Mouse (Mus musculus) cerebellum, adult 8-10 months (tissue): ENCODE data around the gene Dlg5.

ENCODE experiments used
- DNase-seq: peaks from one replicate; pipeline ENCODE4 v3.0.0; 2022

Gene Dlg5

GRCm38 (mm10) chr14:24232641-24233633, 12.8 kb downstream of the Dlg5 start:
- DNase-seq: no peak

- DNase-seq: no peak
Measured at GRCm38 (mm10) chr14:24228549-24228948, 17.2 kb downstream of the Dlg5 start.

GRCm38 (mm10) chr14:24227015-24227414, 18.7 kb downstream of the Dlg5 start:
- DNase-seq: no peak

DNA sequence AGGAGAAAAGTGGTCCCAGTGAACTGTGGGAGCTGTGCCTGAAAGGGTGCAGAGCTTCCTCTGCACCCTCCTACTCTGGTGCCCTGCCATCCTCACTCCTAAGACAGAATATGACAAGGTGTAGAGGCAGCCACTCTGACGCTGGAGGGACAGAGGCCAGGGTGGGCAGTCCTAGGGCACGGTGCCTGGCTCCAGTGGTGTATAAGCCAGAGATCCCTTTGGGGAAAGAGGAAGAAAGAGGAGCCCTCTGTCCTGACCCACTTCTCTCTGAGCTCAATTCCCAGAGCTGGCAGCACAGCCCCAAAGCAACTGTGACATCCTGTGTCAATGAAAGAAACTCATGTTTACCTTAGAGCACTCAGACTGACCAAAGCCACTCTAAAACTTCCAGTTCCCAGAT, 19.4 kb downstream of the Dlg5 start:
- DNase-seq: no peak

- no peak for DNase-seq
Measured at GRCm38 (mm10) chr14:24222759-24223158, 23.0 kb downstream of the Dlg5 start.

DNA sequence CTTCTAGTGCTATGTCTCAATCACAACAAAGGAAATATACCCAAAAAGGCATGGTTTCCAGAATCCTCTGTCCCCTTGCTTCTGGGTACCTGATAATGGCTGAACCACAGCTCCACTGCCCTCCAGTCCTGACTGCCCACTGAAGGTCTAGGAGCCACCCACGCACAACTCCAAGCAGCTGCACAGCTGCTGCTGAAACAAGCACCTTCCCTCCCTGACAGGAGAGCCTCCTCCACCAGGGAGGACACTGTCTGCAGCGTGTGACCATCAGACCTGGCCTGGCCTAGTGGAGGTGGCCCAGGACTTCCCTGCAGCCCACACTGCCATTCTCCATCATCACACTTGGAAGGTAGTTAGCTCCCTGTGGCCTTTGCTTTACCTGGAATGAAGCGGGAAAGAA, 23.4 kb downstream of the Dlg5 start:
- DNase-seq: no peak

DNA sequence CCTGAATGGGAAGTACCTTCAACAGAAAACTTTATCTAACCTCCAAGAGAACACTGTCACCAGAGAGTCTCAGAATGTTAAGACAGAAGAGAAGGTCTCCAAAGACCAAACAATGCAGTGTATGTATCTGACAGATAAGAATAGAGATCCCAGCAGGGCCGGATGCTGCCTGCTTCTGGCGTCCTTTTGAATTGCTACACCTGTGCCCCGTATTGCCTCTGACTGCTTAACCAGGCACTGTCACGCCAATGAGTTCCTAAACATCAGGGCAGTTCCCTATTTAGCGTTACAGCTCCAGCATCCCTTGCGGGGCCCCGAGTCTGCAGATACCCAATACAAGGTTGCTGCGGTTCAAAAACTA, 28.4 kb downstream of the Dlg5 start:
- no peak for DNase-seq

GRCm38 (mm10) chr14:24216678-24217361, 28.9 kb downstream of the Dlg5 start:
- no peak for DNase-seq

- no peak for DNase-seq
Measured at GRCm38 (mm10) chr14:24216064-24216463, 29.7 kb downstream of the Dlg5 start.

DNA sequence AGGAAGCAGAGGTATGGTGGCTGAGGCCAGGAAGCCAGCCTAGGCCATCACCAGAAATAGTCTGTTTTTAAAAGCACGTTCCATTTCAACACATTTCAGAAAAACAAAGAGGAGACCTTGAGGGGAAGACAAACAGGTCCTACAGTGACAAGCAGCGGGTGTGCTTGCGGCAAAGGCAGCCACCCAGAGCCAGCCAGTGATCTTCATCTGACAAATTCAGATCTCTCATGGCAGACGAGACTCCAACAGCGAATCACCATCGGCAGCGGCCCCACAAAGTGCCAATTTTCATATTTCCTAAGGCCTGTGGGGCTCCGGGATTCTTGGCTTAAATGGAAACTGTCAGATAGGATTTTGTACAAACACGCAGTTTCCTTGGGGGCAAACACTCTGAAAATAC, 31.3 kb downstream of the Dlg5 start:
- no peak for DNase-seq

GRCm38 (mm10) chr14:24213336-24213735, 32.4 kb downstream of the Dlg5 start:
- no peak for DNase-seq

DNA sequence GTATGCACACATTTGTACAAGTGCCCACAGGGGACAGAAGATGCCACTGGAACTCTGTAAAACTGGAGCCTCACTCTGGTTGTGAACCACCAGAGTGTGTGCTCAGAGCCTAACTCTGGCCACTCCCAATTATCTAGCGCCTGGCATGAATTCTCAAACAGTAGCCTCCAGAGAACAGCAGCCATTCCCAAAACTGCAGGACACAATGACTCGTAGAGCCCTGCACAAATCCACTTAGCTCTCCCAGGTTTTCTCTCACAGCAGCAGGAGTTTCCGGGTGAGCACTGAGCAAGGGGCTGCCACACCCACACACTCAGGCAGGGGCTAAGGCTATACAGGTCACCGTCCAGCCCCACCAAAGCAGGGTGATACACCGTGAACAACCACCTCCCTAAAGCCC, 32.9 kb downstream of the Dlg5 start:
- DNase-seq: no peak

- no peak for DNase-seq
Measured at GRCm38 (mm10) chr14:24207360-24207752, 38.4 kb downstream of the Dlg5 start.

DNA sequence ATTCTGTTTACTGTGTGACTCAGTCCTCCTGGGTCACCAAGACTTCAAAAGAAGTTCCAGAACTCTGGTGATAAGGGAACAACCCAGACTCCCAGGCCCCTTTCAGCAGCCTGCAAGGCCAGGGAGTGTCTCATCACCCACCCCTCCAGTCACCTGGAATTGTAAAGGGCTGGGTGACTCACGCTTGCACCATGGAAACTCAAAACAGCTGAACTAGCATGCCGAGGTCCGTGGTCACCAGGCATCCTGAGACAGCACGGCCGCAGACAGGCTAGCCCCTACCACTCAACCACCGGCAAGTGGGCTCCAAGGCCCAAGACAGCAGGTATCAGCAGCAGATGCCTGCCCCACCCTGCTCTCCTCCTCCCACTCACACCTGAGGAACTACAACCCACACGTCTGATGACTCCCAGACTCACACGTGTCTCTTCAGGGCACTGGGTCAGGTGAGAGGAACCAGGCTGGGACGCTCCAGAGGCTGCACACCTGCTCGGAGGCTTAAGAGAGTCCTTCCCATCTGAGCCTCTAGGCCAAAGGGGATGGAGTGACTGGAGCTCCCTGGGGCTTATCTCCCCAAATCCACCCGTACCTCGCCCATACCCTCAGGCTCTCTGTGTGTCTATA, 38.9 kb downstream of the Dlg5 start:
- DNase-seq: no peak

GRCm38 (mm10) chr14:24206314-24206713, 39.4 kb downstream of the Dlg5 start:
- no peak for DNase-seq

DNA sequence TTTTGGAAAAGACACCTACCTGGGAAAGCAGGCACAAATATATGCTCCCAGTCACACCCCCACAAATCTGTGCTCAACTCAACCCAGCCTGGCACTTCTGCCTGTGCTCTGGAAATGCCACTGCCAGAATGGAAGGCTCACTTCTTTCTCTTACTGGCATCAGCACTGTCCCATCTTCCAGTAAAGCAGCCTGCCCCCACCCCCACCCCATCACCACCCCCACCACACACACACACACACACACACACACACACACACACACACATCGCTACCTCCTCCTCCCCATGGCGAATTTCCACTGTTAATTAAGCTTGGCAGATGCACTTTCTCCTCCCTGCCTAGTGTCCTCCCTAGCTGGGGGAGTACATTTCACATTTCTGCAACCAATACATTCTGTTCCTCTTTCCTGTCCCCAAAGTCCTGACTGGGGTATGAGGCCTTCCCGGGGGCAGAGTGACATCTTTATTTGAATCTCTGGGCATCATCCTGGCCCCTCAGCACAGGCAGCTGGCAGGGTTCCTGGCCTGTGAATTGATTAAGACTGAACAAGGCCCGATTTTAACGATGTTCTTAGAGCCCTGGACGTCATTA, 40.3 kb downstream of the Dlg5 start:
- DNase-seq: no peak

GRCm38 (mm10) chr14:24203210-24203609, 42.5 kb downstream of the Dlg5 start:
- no peak for DNase-seq

GRCm38 (mm10) chr14:24200771-24201170, 44.9 kb downstream of the Dlg5 start:
- no peak for DNase-seq

DNA sequence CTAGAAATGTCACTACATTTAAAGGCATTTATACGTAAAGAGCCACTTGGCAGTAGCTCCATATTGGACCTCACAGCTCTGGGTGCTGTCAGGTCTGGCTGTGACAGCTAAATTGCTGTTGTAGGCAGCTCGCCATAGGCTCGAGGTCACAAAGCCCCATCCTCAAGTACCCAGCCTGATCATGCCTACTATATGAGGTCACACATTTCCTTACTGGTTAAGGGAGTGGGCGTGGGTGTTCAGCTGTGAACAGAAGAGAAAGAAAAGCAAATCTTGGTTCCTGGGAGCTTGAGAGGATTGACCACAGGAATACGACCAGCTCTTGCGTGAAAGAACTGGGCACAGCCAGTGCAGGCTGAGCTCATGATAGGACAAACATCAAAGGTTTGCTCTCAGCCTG, 46.0 kb downstream of the Dlg5 start:
- no peak for DNase-seq

- no peak for DNase-seq
Measured at GRCm38 (mm10) chr14:24197865-24198264, 47.9 kb downstream of the Dlg5 start.

- DNase-seq: no peak
Measured at GRCm38 (mm10) chr14:24196947-24197346, 48.8 kb downstream of the Dlg5 start.

DNA sequence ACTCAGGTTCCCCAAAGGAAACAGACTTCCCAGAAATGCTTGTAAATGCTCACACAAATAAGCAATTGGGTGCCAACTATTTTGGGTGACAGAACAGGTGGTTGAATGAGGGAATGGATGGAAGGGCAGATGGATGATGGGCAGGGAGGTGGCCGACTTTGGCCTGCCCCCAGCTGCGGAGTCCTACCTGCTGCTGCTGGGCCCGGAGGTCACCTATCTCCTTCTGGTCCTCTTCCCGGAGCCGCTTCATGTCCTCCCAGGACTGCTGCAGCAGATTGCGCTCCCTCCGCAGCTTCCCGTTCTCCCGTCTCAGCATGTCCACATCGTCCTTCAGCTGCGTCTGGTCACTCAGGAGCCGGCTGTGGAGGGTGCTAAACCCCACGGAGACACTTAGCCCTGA, 55.6 kb downstream of the Dlg5 start:
- DNase-seq: peak; percentile 49

DNA sequence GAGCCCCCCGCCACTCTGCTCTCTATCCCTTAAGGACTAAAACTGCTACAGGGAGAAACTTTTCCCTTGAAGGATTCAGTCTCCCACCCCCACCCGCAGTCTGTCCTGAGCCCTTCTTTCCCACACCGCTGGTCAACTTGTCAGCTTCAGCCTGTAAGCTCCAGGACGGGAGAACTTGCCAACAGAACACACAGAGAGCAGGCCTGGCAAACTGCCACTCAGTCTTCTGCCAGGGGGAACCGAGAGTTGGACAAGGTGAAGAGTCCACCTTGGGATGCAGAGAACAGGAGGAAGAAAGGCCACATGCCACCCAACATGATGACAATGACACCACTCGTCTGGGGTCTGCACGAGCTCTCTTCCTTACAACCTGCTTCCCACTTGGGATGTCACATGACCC, 56.1 kb downstream of the Dlg5 start:
- DNase-seq: peak; percentile 59
